Mouse (Mus musculus) neural tube, embryonic 15.5 days (tissue): ENCODE results near the gene Gm20388. TPM values are rescaled to one million over a fixed set of nuclear protein-coding genes. Genes with fewer than 3 reads are reported as not detected.
"Not testable (repeated sequence)": the region's sequence is repeated elsewhere in the genome, so short reads cannot be mapped to it uniquely, and the experiment has no call there.

Experiments used
- ATAC-seq: fragments of 200-750 bp; cut with Nextera tagmentation; 2 replicates; pipeline ENCODE4 v1.8.0; 2017; ENCODE audit warnings: mild to moderate bottlenecking, moderate TSS enrichment, moderate library complexity; ENCODE audit not compliant: low FRiP score
- H3K27ac ChIP-seq: fragments of 300-500 bp; sonication (generic); replicated peaks from 2 replicates; pipeline ENCODE4 v1.5.1; 2015; ENCODE audit warnings: mild to moderate bottlenecking, inconsistent platforms
- H3K27me3 ChIP-seq: fragments of 300-500 bp; sonication (generic); replicated peaks from 2 replicates; pipeline ENCODE4 v1.6.1; 2015; ENCODE audit warnings: inconsistent platforms
- H3K36me3 ChIP-seq: fragments of 300-500 bp; sonication (generic); 2 replicates; pipeline ENCODE4 v1.6.1; 2015; ENCODE audit warnings: inconsistent platforms
- H3K4me1 ChIP-seq: fragments of 300-500 bp; sonication (generic); 2 replicates; pipeline ENCODE4 v1.6.1; 2015; ENCODE audit warnings: inconsistent platforms
- H3K4me2 ChIP-seq: fragments of 300-500 bp; sonication (generic); 2 replicates; pipeline ENCODE4 v1.6.1; 2015; ENCODE audit warnings: inconsistent platforms, mild to moderate bottlenecking, moderate library complexity
- H3K4me3 ChIP-seq: fragments of 300-500 bp; sonication (generic); replicated peaks from 2 replicates; pipeline ENCODE4 v1.5.1; 2015; ENCODE audit warnings: mild to moderate bottlenecking, inconsistent platforms
- H3K9ac ChIP-seq: fragments of 300-500 bp; sonication (generic); replicated peaks from 2 replicates; pipeline ENCODE4 v1.6.1; 2015; ENCODE audit warnings: mild to moderate bottlenecking, inconsistent platforms
- H3K9me3 ChIP-seq: fragments of 300-500 bp; sonication (generic); replicated peaks from 2 replicates; pipeline ENCODE4 v1.6.1; 2016; ENCODE audit warnings: inconsistent platforms
- WGBS: fragments of 180-500 bp; shearing (Covaris S2); methylation state at CpG from one replicate; pipeline ENCODE4 v1.1.7; 2015; ENCODE audit warnings: mixed read lengths; 5-methylcytosine and 5-hydroxymethylcytosine counted together
- polyA plus RNA-seq: library from polyadenylated mRNA; unstranded; fragments of >200 nt; fragmentation: Nextera tagmentation; extraction: Ambion mirVana; gene quantifications from 2 replicates; pipeline ENCODE4 v1.2.1, GENCODE M21; 2015

The Gm20388 gene
- polyA plus RNA-seq, 1 experiment from 2014 or later: not detected

- Histone ChIP-seq H3K36me3 (no peaks in the 10 kb centered on the region), H3K27ac (no peak overlapping the region), H3K4me3 (no peak overlapping the region), H3K9me3 (no peaks in the 10 kb centered on the region), H3K4me2 (no peak overlapping the region), H3K9ac (no peak overlapping the region), H3K27me3 (peaks cover 61% of the 10 kb centered on the region), H3K4me1 (peaks cover 9% of the 10 kb centered on the region)
- ATAC-seq: no peak
- WGBS: 72% methylated on average over 5 of the region's 5 CpGs
Measured at GRCm38 (mm10) chr8:121132961-121133513, 1222.4 kb downstream of the Gm20388 start.

- Histone ChIP-seq H3K9ac (no peak overlapping the region), H3K27me3 (peaks cover 51% of the 10 kb centered on the region), H3K4me2 (no peak overlapping the region), H3K27ac (no peak overlapping the region), H3K36me3 (no peaks in the 10 kb centered on the region), H3K9me3 (no peaks in the 10 kb centered on the region), H3K4me3 (no peak overlapping the region), H3K4me1 (no peaks in the 10 kb centered on the region)
- no peak for ATAC-seq
- WGBS: 87% methylated on average over 10 of the region's 10 CpGs
Measured at GRCm38 (mm10) chr8:121134102-121134501, 1223.5 kb downstream of the Gm20388 start.

DNA sequence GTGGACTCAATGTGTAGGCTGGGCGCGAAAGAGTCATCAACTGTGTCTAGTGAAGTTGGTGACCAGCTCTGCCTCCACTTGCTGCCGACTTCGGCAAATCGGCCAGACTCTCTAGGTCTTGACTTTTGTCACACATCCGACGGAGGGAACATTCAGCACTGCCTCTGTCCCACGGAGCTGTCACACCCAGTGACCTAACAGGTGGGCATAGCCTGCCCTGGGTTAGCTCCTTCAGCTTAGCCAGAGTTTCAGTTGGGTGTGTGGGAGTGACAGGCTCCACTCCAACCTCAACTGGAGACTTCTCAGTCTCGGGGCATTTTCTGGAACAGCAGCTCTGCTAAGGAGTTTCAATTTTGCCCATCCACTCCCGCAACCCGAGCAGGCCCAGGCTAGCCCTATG, 1223.9 kb downstream of the Gm20388 start:
- 89% methylated on average over 11 of the region's 11 CpGs for WGBS
- no peak overlapping the region for H3K4me3 ChIP-seq
- ATAC-seq: no peak
- H3K4me1 ChIP-seq: no peaks in the 10 kb centered on the region
- H3K9ac ChIP-seq: no peak overlapping the region
- peaks cover 47% of the 10 kb centered on the region for H3K27me3 ChIP-seq
- no peak overlapping the region for H3K27ac ChIP-seq
- no peaks in the 10 kb centered on the region for H3K36me3 ChIP-seq
- H3K9me3 ChIP-seq: no peaks in the 10 kb centered on the region
- no peak overlapping the region for H3K4me2 ChIP-seq

- Histone ChIP-seq H3K27ac (no peak overlapping the region), H3K27me3 (peaks cover 34% of the 10 kb centered on the region), H3K4me1 (no peaks in the 10 kb centered on the region), H3K4me2 (no peak overlapping the region), H3K4me3 (no peak overlapping the region), H3K9ac (no peak overlapping the region), H3K36me3 (no peaks in the 10 kb centered on the region), H3K9me3 (no peaks in the 10 kb centered on the region)
- 93% methylated on average over 6 of the region's 6 CpGs for WGBS
- ATAC-seq: no peak
Measured at GRCm38 (mm10) chr8:121136856-121137255, 1226.2 kb downstream of the Gm20388 start.

DNA sequence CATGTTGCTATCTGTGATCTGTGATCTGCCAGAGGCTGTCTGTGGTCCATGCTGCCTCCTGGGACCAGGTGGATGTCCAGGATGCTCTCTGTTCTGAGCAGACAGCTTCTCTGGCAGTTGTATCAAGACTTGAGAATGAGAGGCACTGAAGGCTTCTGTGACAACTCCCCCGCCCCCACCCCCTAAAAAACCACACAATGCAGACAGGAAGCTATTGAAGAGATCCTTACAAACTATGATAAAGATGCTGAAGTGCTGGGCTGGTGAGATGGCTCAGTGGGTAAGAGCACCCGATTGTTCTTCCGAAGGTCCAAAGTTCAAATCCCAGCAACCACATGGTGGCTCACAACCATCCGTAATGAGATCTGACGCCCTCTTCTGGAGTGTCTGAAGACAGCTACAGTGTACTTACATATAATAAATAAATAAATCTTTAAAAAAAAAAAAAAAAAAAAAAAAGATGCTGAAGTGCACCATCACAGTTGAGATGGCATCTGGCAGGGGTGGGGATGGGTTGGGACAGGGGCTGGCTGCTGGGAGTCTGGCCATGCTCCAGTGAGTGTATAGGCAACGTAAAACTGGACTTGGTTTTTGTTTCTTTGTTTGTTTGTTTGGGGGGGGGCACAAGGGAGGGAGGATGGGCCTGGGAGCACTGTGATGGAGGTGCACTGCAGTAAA, 1235.0 kb downstream of the Gm20388 start:
- not testable (repeated sequence) for H3K9ac ChIP-seq, H3K9me3 ChIP-seq, H3K27ac ChIP-seq, H3K4me1 ChIP-seq, H3K4me3 ChIP-seq, ATAC-seq, H3K36me3 ChIP-seq, H3K4me2 ChIP-seq
- peaks cover 20% of the 10 kb centered on the region for H3K27me3 ChIP-seq
- 77% methylated on average over 4 of the region's 6 CpGs for whole genome bisulfite sequencing

DNA sequence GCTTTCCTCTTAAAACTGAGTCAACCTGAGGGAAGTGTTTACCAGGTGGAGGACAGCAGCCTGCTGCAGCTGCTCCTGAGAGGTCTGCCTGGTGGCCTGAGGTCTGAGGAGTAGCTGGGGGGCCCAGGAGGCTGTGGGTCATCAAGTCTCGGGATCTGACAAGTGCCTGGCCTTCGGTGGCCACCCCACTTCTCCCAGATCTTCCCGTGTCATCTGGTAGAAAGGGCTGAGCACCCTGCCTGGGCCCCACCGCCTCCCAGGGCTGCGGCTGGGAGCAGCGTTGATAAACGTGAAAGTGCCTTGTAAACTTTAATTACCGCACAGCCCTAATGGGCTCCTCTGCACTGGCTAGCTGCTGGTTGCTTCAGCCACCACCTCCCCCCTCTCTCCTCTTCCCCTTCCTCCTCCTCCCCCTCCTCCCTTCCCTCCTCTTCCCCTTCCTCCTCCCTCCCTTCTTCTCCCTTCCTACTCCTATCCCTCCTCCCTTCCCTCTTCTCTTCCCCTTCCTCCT, 1238.0 kb downstream of the Gm20388 start:
- H3K36me3 ChIP-seq: no peaks in the 10 kb centered on the region

DNA sequence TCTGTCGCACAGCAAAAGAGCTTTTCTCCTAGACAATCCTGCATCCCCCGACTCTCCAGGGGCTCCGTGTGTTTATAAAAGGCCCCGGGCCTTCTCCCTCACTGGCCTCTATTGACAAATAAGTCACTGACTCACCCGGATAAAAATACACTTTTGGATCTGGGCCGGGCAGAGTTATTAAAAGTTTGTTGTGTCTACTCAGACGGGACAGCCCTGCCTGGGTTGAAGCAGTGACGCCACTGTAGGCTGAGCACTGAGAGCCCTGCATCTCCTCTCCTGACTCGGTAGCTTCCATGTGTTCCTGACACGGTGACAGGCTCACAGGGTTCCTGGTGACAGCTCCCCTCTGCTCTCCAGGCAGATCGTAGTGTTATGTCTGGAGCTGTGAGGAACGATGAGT, 1241.8 kb downstream of the Gm20388 start:
- Histone ChIP-seq H3K9me3 (no peaks in the 10 kb centered on the region), H3K27me3 (peaks cover 14% of the 10 kb centered on the region), H3K4me3 (no peak overlapping the region), H3K4me1 (peaks cover 4% of the 10 kb centered on the region; the same call in 1 of the 2 replicates), H3K4me2 (no peak overlapping the region), H3K9ac (no peak overlapping the region), H3K36me3 (no peaks in the 10 kb centered on the region), H3K27ac (no peak overlapping the region)
- ATAC-seq: no peak
- WGBS: 69% methylated on average over 12 of the region's 12 CpGs

More for the DNA sequence above, 1238.0 kb downstream of the Gm20388 start:
- H3K27ac ChIP-seq: no peak overlapping the region
- no peak for ATAC-seq
- WGBS: 8% methylated on average over 8 of the region's 8 CpGs
- peaks cover 4% of the 10 kb centered on the region; the same call in 1 of the 2 replicates for H3K4me1 ChIP-seq
- H3K27me3 ChIP-seq: peaks cover 9% of the 10 kb centered on the region
- H3K4me2 ChIP-seq: no peak overlapping the region
- no peaks in the 10 kb centered on the region for H3K9me3 ChIP-seq
- no peak overlapping the region for H3K9ac ChIP-seq
- no peak overlapping the region for H3K4me3 ChIP-seq

- ATAC-seq: no peak
- no peak overlapping the region for H3K9ac ChIP-seq
- H3K4me3 ChIP-seq: no peak overlapping the region
- H3K9me3 ChIP-seq: no peaks in the 10 kb centered on the region
- WGBS: 93% methylated on average over 7 of the region's 7 CpGs
- H3K36me3 ChIP-seq: no peaks in the 10 kb centered on the region
- H3K4me1 ChIP-seq: no peaks in the 10 kb centered on the region
- H3K27ac ChIP-seq: no peak overlapping the region
- H3K4me2 ChIP-seq: no peak overlapping the region
- 0 out of 2 replicates have a peak, but pooled peaks cover 9% of the 10 kb centered on the region for H3K27me3 ChIP-seq
Measured at GRCm38 (mm10) chr8:121156990-121157491, 1246.4 kb downstream of the Gm20388 start.

GRCm38 (mm10) chr8:121158812-121159211, 1248.2 kb downstream of the Gm20388 start:
- WGBS: 83% methylated on average over 13 of the region's 13 CpGs
- Histone ChIP-seq H3K4me1 (0 out of 2 replicates have a peak, but pooled peaks cover under 1% of the 10 kb centered on the region), H3K27ac (no peak overlapping the region), H3K4me2 (no peak overlapping the region), H3K9me3 (no peaks in the 10 kb centered on the region), H3K27me3 (0 out of 2 replicates have a peak, but pooled peaks cover 9% of the 10 kb centered on the region), H3K9ac (no peak overlapping the region), H3K4me3 (no peak overlapping the region), H3K36me3 (no peaks in the 10 kb centered on the region)
- no peak for ATAC-seq

GRCm38 (mm10) chr8:121161437-121161836, 1250.8 kb downstream of the Gm20388 start:
- no peak for ATAC-seq
- H3K9ac ChIP-seq: no peak overlapping the region
- H3K4me2 ChIP-seq: no peak overlapping the region
- 94% methylated on average over 5 of the region's 5 CpGs for WGBS
- H3K36me3 ChIP-seq: no peaks in the 10 kb centered on the region
- H3K9me3 ChIP-seq: no peaks in the 10 kb centered on the region
- no peak overlapping the region for H3K27ac ChIP-seq
- 0 out of 2 replicates have a peak, but pooled peaks cover 3% of the 10 kb centered on the region for H3K27me3 ChIP-seq
- H3K4me3 ChIP-seq: no peak overlapping the region
- 0 out of 2 replicates have a peak, but pooled peaks cover 7% of the 10 kb centered on the region for H3K4me1 ChIP-seq

- H3K4me1 ChIP-seq: 0 out of 2 replicates have a peak, but pooled peaks cover 7% of the 10 kb centered on the region
- no peak overlapping the region for H3K4me2 ChIP-seq
- H3K9me3 ChIP-seq: no peaks in the 10 kb centered on the region
- H3K4me3 ChIP-seq: no peak overlapping the region
- 0 out of 2 replicates have a peak, but pooled peaks cover under 1% of the 10 kb centered on the region for H3K27me3 ChIP-seq
- H3K36me3 ChIP-seq: no peaks in the 10 kb centered on the region
- no peak for ATAC-seq
- no peak overlapping the region for H3K9ac ChIP-seq
- WGBS: 86% methylated on average over 4 of the region's 4 CpGs
- H3K27ac ChIP-seq: no peak overlapping the region
Measured at GRCm38 (mm10) chr8:121162413-121162812, 1251.8 kb downstream of the Gm20388 start.
